Mouse (Mus musculus) intestine, postnatal 0 days (tissue): Measurements from ENCODE around the gene Osbpl10. TPM values are rescaled to one million over a fixed set of nuclear protein-coding genes. Genes with fewer than 3 reads are reported as not detected.

ENCODE experiments used
- ATAC-seq: fragments of 200-750 bp; cut with Nextera tagmentation; 2 replicates; pipeline ENCODE4 v1.8.0; 2017; ENCODE audit warnings: mild to moderate bottlenecking, moderate TSS enrichment, moderate library complexity
- H3K27ac ChIP-seq: fragments of 300-500 bp; sonication (generic); 2 replicates; pipeline ENCODE4 v1.5.1; 2014; ENCODE audit warnings: mild to moderate bottlenecking, low read depth, low read length, moderate library complexity
- H3K27me3 ChIP-seq: fragments of 300-500 bp; sonication (generic); replicated peaks from 2 replicates; pipeline ENCODE4 v1.6.1; 2014; ENCODE audit warnings: low read length, mixed read lengths; ENCODE audit not compliant: control insufficient read depth, insufficient read depth
- H3K36me3 ChIP-seq: fragments of 300-500 bp; sonication (generic); 2 replicates; pipeline ENCODE4 v1.6.1; 2014; ENCODE audit warnings: mild to moderate bottlenecking, moderate library complexity; ENCODE audit not compliant: control insufficient read depth, insufficient read depth
- H3K4me1 ChIP-seq: fragments of 300-500 bp; sonication (generic); replicated peaks from 2 replicates; pipeline ENCODE4 v1.6.1; 2014; ENCODE audit warnings: antibody characterized with exemption, low read length, mixed read lengths; ENCODE audit not compliant: control insufficient read depth, insufficient read depth
- H3K4me2 ChIP-seq: fragments of 300-500 bp; sonication (generic); replicated peaks from 2 replicates; pipeline ENCODE4 v1.6.1; 2014; ENCODE audit warnings: low read depth, mild to moderate bottlenecking, moderate library complexity
- H3K4me3 ChIP-seq: fragments of 300-500 bp; sonication (generic); 2 replicates; pipeline ENCODE4 v1.5.1; 2014; ENCODE audit warnings: low read depth, low read length
- H3K9ac ChIP-seq: fragments of 300-500 bp; sonication (generic); 2 replicates; pipeline ENCODE4 v1.6.1; 2014; ENCODE audit warnings: mild to moderate bottlenecking, low read depth, low read length
- H3K9me3 ChIP-seq: fragments of 300-500 bp; sonication (generic); 2 replicates; pipeline ENCODE4 v1.6.1; 2016; ENCODE audit warnings: mixed run types; ENCODE audit not compliant: control insufficient read depth
- CTCF ChIP-seq: sonication (generic); IDR thresholded peaks from 2 replicates; pipeline ENCODE4 v1.5.1; 2016; ENCODE audit warnings: low read depth, mild to moderate bottlenecking, control low read depth, antibody characterized with exemption, moderate library complexity
- WGBS: fragments of 180-500 bp; shearing (Covaris S2); extraction: QIAGEN DNeasy Blood & Tissue Kit; methylation state at CpG from one replicate; pipeline ENCODE4 v1.1.7; 2014; 5-methylcytosine and 5-hydroxymethylcytosine counted together
- polyA plus RNA-seq: library from polyadenylated mRNA; unstranded; fragments of >200 nt; fragmentation: Nextera tagmentation; extraction: Ambion mirVana; gene quantifications from 2 replicates; pipeline ENCODE4 v1.2.1, GENCODE M21; 2015

Gene Osbpl10
- polyA plus RNA-seq, 1 experiment from 2014 or later = 4.3 TPM

GRCm38 (mm10) chr9:115107430-115107829, 129.1 kb downstream of the Osbpl10 start:
- H3K4me1 ChIP-seq = no peaks in the 10 kb centered on the region
- H3K27me3 ChIP-seq = no peaks in the 10 kb centered on the region
- H3K4me3 ChIP-seq = no peak overlapping the region
- no peak overlapping the region for H3K27ac ChIP-seq
- no peak for ATAC-seq
- WGBS = 82% methylated on average over 7 of the region's 7 CpGs
- H3K4me2 ChIP-seq = no peak overlapping the region
- TF ChIP-seq CTCF = no peak
- H3K36me3 ChIP-seq = 0 out of 2 replicates have a peak, but pooled peaks cover 3% of the 10 kb centered on the region
- H3K9me3 ChIP-seq = no peaks in the 10 kb centered on the region
- no peak overlapping the region for H3K9ac ChIP-seq

GRCm38 (mm10) chr9:115110655-115111054, 132.3 kb downstream of the Osbpl10 start:
- 0 out of 2 replicates have a peak, but pooled peaks have one; percentile 12 for TF ChIP-seq CTCF
- Histone ChIP-seq H3K27ac (no peak overlapping the region), H3K4me3 (no peak overlapping the region), H3K27me3 (no peaks in the 10 kb centered on the region), H3K4me1 (no peaks in the 10 kb centered on the region), H3K9ac (no peak overlapping the region), H3K36me3 (0 out of 2 replicates have a peak, but pooled peaks cover 3% of the 10 kb centered on the region), H3K9me3 (no peaks in the 10 kb centered on the region), H3K4me2 (no peak overlapping the region)
- ATAC-seq = no peak
- WGBS = 75% methylated on average over 3 of the region's 3 CpGs

GRCm38 (mm10) chr9:115117314-115117713, 138.9 kb downstream of the Osbpl10 start:
- Histone ChIP-seq H3K4me3 (no peak overlapping the region), H3K27ac (no peak overlapping the region), H3K9ac (no peak overlapping the region), H3K27me3 (no peaks in the 10 kb centered on the region), H3K9me3 (no peaks in the 10 kb centered on the region), H3K36me3 (no peaks in the 10 kb centered on the region), H3K4me1 (no peaks in the 10 kb centered on the region), H3K4me2 (no peak overlapping the region)
- 62% methylated on average over 10 of the region's 10 CpGs for WGBS
- ATAC-seq = no peak
- no peak for TF ChIP-seq CTCF

- H3K4me2 ChIP-seq = no peak overlapping the region
- 83% methylated on average over 5 of the region's 5 CpGs for WGBS
- H3K36me3 ChIP-seq = no peaks in the 10 kb centered on the region
- no peaks in the 10 kb centered on the region for H3K4me1 ChIP-seq
- no peak for ATAC-seq
- H3K9me3 ChIP-seq = no peaks in the 10 kb centered on the region
- H3K4me3 ChIP-seq = no peak overlapping the region
- H3K27ac ChIP-seq = no peak overlapping the region
- TF ChIP-seq CTCF = no peak
- H3K9ac ChIP-seq = no peak overlapping the region
- no peaks in the 10 kb centered on the region for H3K27me3 ChIP-seq
Observed at GRCm38 (mm10) chr9:115120276-115120675, 141.9 kb downstream of the Osbpl10 start.

GRCm38 (mm10) chr9:115120678-115121224, 142.4 kb downstream of the Osbpl10 start:
- H3K36me3 ChIP-seq = no peaks in the 10 kb centered on the region
- no peak overlapping the region for H3K4me2 ChIP-seq
- no peak overlapping the region for H3K9ac ChIP-seq
- H3K9me3 ChIP-seq = no peaks in the 10 kb centered on the region
- H3K27me3 ChIP-seq = no peaks in the 10 kb centered on the region
- no peak for TF ChIP-seq CTCF
- ATAC-seq = no peak
- 64% methylated on average over 17 of the region's 17 CpGs for WGBS
- H3K27ac ChIP-seq = no peak overlapping the region
- H3K4me1 ChIP-seq = no peaks in the 10 kb centered on the region
- no peak overlapping the region for H3K4me3 ChIP-seq

GRCm38 (mm10) chr9:115127342-115127741, 149.0 kb downstream of the Osbpl10 start:
- Histone ChIP-seq H3K9me3 (no peaks in the 10 kb centered on the region), H3K4me3 (no peak overlapping the region), H3K9ac (no peak overlapping the region), H3K27ac (no peak overlapping the region), H3K27me3 (no peaks in the 10 kb centered on the region), H3K36me3 (no peaks in the 10 kb centered on the region), H3K4me2 (no peak overlapping the region), H3K4me1 (no peaks in the 10 kb centered on the region)
- WGBS = 83% methylated on average over 10 of the region's 10 CpGs
- no peak for TF ChIP-seq CTCF
- ATAC-seq = no peak

GRCm38 (mm10) chr9:115133926-115134325, 155.6 kb downstream of the Osbpl10 start:
- Histone ChIP-seq H3K9me3 (no peaks in the 10 kb centered on the region), H3K4me2 (no peak overlapping the region), H3K9ac (no peak overlapping the region), H3K36me3 (no peaks in the 10 kb centered on the region), H3K4me3 (no peak overlapping the region), H3K27me3 (no peaks in the 10 kb centered on the region), H3K4me1 (no peaks in the 10 kb centered on the region), H3K27ac (no peak overlapping the region)
- WGBS = 55% methylated on average over 2 of the region's 2 CpGs
- no peak for TF ChIP-seq CTCF
- no peak for ATAC-seq
